Mouse (Mus musculus): ENCODE data around the gene Tbc1d1.

DNA sequence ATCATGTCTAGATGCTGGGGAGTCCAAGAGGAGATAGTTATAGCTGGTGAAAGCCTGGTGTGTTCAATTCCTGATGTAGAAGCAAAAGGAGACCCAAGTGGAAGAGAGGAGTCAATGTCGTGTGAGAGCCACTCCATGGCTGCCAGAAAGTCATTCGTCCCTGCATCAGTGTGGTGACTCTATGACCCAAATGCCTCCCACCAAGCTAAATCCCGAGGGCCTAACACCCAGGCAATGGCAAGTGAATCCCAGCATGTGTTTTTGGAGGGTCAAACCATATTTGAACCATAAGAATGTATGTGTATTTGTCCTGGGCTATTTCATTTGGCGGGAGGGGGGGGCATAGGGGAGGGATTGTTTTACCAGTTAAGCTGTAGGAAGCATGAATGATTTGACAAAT, 60.2 kb downstream of the Tbc1d1 start:
- TF ChIP-seq CTCF (IDR thresholded peaks at IDR 0.05; ENCODE audit: low read depth, low read length) (no peak), POLR2A (IDR thresholded peaks at IDR 0.05; ENCODE audit: borderline replicate concordance, low read depth, low read length) (no peak)
